Mouse (Mus musculus): ENCODE results near the gene Slc25a53.
"Not testable (repeated sequence)": the region's sequence is repeated elsewhere in the genome, so short reads cannot be mapped to it uniquely, and the experiment has no call there.

Slc25a53 gene

GRCm38 (mm10) chrX:137038000-137038483, at the start of gene Slc25a53:
Gene Slc25a53, minus strand, starts transcription at chrX:137038302.
- peak; percentile 74 to 83 for DNase-seq

- DNase-seq: no peak
These were observed 25.1 kb upstream of the Slc25a53 start for GRCm38 (mm10) chrX:137063202-137063601.

GRCm38 (mm10) chrX:137049425-137050225, 11.5 kb upstream of the Slc25a53 start, which contains the start of gene Fam199x:
Gene Fam199x, plus strand, starts transcription at chrX:137049594.
- DNase-seq: peak; percentile 83 to 86

GRCm38 (mm10) chrX:137049060-137049424, 10.9 kb upstream of the Slc25a53 start:
- DNase-seq: no peak

GRCm38 (mm10) chrX:137038502-137038901, 400 bp upstream of the Slc25a53 start:
- DNase-seq: no peak

GRCm38 (mm10) chrX:137037470-137037999, 567 bp downstream of the Slc25a53 start:
- no peak for DNase-seq

GRCm38 (mm10) chrX:137034322-137034721, 3.8 kb downstream of the Slc25a53 start:
- DNase-seq: no peak

GRCm38 (mm10) chrX:137031726-137032125, 6.4 kb downstream of the Slc25a53 start:
- no peak for DNase-seq

- no peak for DNase-seq
These were observed 7.2 kb downstream of the Slc25a53 start for GRCm38 (mm10) chrX:137030916-137031315.

- peak; percentile 64 to 71 for DNase-seq
These were observed 18.8 kb downstream of the Slc25a53 start for GRCm38 (mm10) chrX:137019310-137019709.

- DNase-seq: no peak
These were observed 20.4 kb downstream of the Slc25a53 start for GRCm38 (mm10) chrX:137017668-137018067.

- DNase-seq: peak; percentile 65 to 67
These were observed 22.9 kb downstream of the Slc25a53 start for GRCm38 (mm10) chrX:137015099-137015709.

GRCm38 (mm10) chrX:136996256-136996655, 41.8 kb downstream of the Slc25a53 start:
- DNase-seq: no peak

GRCm38 (mm10) chrX:136993641-136994040, 44.5 kb downstream of the Slc25a53 start:
- peak; percentile 32 to 48 for DNase-seq

GRCm38 (mm10) chrX:136992978-136993547, 45.0 kb downstream of the Slc25a53 start, which contains the start of gene Zcchc18:
Gene Zcchc18, plus strand, starts transcription at chrX:136993155.
- peak; percentile 81 to 91 for DNase-seq

- peak; percentile 38 to 43 for DNase-seq
These were observed 45.7 kb downstream of the Slc25a53 start for GRCm38 (mm10) chrX:136992191-136992965.

GRCm38 (mm10) chrX:136991274-136991673, 46.8 kb downstream of the Slc25a53 start:
- peak in 1 of 2 experiments; percentile 14 for DNase-seq

GRCm38 (mm10) chrX:136986039-136986438, 52.1 kb downstream of the Slc25a53 start:
- DNase-seq: no peak

GRCm38 (mm10) chrX:136978616-136979015, 59.5 kb downstream of the Slc25a53 start:
- DNase-seq: peak; percentile 37 to 54

- peak; percentile 39 to 90 for DNase-seq
These were observed 61.5 kb downstream of the Slc25a53 start, which contains the start of the genes Tmsb15l and Tmsb15b1 for GRCm38 (mm10) chrX:136976424-136977084. Gene Tmsb15l, minus strand, starts transcription at chrX:136976869. Gene Tmsb15b1, minus strand, starts transcription at chrX:136976874.

- DNase-seq: not testable (repeated sequence)
These were observed 62.7 kb downstream of the Slc25a53 start, which contains the start of gene Tmsb15b2 for GRCm38 (mm10) chrX:136975397-136975796. Gene Tmsb15b2, minus strand, starts transcription at chrX:136975497.
